Mouse (Mus musculus) intestine, embryonic 14.5 days (tissue): Measurements from ENCODE around the gene Ifih1. TPM values are rescaled to one million over a fixed set of nuclear protein-coding genes. Genes with fewer than 3 reads are reported as not detected.

Source experiments
- ATAC-seq: fragments of 200-750 bp; cut with Nextera tagmentation; replicated peaks from 2 replicates; pipeline ENCODE4 v1.8.0; 2017; ENCODE audit warnings: low read depth, moderate number of reproducible peaks, moderate TSS enrichment, moderate library complexity; ENCODE audit not compliant: low FRiP score, low TSS enrichment
- DNase-seq: peaks from one replicate; pipeline ENCODE4 v3.0.0-alpha.2; 2018; ENCODE audit warnings: low spot score
- H3K27ac ChIP-seq: fragments of 300-500 bp; sonication (generic); 2 replicates; pipeline ENCODE4 v1.5.1; 2014; ENCODE audit warnings: low read depth, mild to moderate bottlenecking, control low read depth
- H3K27me3 ChIP-seq: fragments of 300-500 bp; sonication (generic); replicated peaks from 2 replicates; pipeline ENCODE4 v1.6.1; 2014; ENCODE audit warnings: low read length, control low read depth; ENCODE audit not compliant: control insufficient read depth, insufficient read depth
- H3K36me3 ChIP-seq: fragments of 300-500 bp; sonication (generic); 2 replicates; pipeline ENCODE4 v1.6.1; 2014; ENCODE audit warnings: low read length, control low read depth; ENCODE audit not compliant: control insufficient read depth, insufficient read depth
- H3K4me1 ChIP-seq: fragments of 300-500 bp; sonication (generic); replicated peaks from 2 replicates; pipeline ENCODE4 v1.6.1; 2014; ENCODE audit warnings: low read length, control low read depth, mixed read lengths; ENCODE audit not compliant: control insufficient read depth, insufficient read depth
- H3K4me2 ChIP-seq: fragments of 300-500 bp; sonication (generic); 2 replicates; pipeline ENCODE4 v1.6.1; 2014; ENCODE audit warnings: low read length
- H3K4me3 ChIP-seq: fragments of 300-500 bp; sonication (generic); 2 replicates; pipeline ENCODE4 v1.5.1; 2014; ENCODE audit warnings: low read depth, low read length, control low read depth, mixed read lengths
- H3K9ac ChIP-seq: fragments of 300-500 bp; sonication (generic); 2 replicates; pipeline ENCODE4 v1.6.1; 2014; ENCODE audit warnings: mild to moderate bottlenecking, low read length
- H3K9me3 ChIP-seq: fragments of 300-500 bp; sonication (generic); 2 replicates; pipeline ENCODE4 v1.6.1; 2016; ENCODE audit warnings: low read length, control low read depth; ENCODE audit not compliant: control insufficient read depth
- WGBS: fragments of 180-500 bp; shearing (Covaris S2); extraction: QIAGEN DNeasy Blood & Tissue Kit; methylation state at CpG from one replicate; pipeline ENCODE4 v1.1.7; 2014; 5-methylcytosine and 5-hydroxymethylcytosine counted together
- polyA plus RNA-seq: library from polyadenylated mRNA; unstranded; fragments of >200 nt; fragmentation: Nextera tagmentation; extraction: Ambion mirVana; gene quantifications from 2 replicates; pipeline ENCODE4 v1.2.1, GENCODE M21; 2014

Gene Ifih1
- polyA plus RNA-seq: 5.5 and 6.9 TPM in 2 replicates

DNA sequence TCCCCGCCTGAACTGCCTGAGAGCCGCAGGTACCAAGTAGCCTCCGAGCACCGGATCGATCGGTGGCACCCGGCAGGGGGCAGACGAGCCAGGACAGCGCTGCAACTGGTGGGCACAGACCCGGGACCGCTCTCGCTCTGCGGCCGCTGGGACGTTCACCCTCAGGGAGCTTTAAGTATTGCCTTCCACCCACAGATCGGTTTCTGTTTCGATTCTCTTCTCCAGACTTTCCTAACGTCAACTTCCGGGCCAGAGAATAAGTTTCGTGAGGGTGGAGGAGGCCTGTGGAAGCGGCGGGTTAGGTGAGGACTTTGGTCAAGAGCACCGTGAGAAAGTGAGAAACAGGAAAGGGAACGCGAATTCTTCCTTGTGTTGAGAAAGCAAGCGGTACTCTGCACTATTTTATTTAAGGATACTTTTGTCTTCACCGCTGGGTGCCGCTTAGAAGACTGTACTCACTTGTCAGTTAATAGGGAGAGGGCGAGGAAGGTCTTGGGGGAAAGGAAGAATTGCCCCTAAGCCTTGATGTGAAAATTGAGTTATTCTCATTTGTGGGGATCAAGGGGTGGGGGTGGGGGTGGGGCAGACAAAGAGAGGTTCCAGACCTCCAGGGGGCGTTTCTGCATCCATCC, at the start of gene Ifih1:
Gene Ifih1 (minus strand): TSS at position 242 of the 632 bp plus-strand sequence.
- no peaks in the 10 kb centered on the region for H3K27me3 ChIP-seq
- no peaks in the 10 kb centered on the region for H3K36me3 ChIP-seq
- peak within 1 kb of the TSS; percentile 54 for H3K4me3 ChIP-seq
- under 1% methylated on average over 30 of the region's 30 CpGs for WGBS
- peak within 1 kb of the TSS; percentile 29 for H3K9ac ChIP-seq
- peak within 1 kb of the TSS; percentile 59 for H3K4me2 ChIP-seq
- no peaks in the 10 kb centered on the region for H3K9me3 ChIP-seq
- DNase-seq: peak; percentile 84
- peaks cover 3% of the 10 kb centered on the region; the same call in 1 of the 2 replicates for H3K4me1 ChIP-seq
- H3K27ac ChIP-seq: peak within 1 kb of the TSS; percentile 64
- ATAC-seq: peak; percentile 83

DNA sequence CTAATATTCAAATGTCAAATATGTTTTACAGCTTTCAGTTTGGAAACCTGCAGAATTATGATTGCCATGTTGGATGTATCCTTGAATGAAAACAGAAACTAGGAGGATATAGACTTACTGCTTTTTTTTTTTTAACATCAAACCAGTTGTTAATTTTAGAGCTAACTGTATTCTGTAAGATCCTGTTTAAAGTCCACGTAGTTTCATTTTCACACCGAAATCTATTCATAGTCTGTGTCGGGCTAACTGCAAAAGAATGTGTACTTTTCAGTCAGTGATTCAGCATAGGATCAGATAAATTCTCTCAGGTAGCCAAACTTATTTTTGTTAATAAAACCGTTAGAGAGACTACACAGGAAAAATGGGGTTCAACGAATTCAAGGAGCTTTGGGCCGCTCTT, 39.9 kb upstream of the Ifih1 start:
- H3K36me3 ChIP-seq: no peaks in the 10 kb centered on the region
- H3K4me2 ChIP-seq: no peak overlapping the region
- WGBS: 86% methylated on average over 6 of the region's 6 CpGs
- H3K4me1 ChIP-seq: no peaks in the 10 kb centered on the region
- H3K27ac ChIP-seq: no peak overlapping the region
- no peak for ATAC-seq
- no peak overlapping the region for H3K4me3 ChIP-seq
- H3K27me3 ChIP-seq: no peaks in the 10 kb centered on the region
- H3K9ac ChIP-seq: no peak overlapping the region
- no peak for DNase-seq
- H3K9me3 ChIP-seq: no peaks in the 10 kb centered on the region

DNA sequence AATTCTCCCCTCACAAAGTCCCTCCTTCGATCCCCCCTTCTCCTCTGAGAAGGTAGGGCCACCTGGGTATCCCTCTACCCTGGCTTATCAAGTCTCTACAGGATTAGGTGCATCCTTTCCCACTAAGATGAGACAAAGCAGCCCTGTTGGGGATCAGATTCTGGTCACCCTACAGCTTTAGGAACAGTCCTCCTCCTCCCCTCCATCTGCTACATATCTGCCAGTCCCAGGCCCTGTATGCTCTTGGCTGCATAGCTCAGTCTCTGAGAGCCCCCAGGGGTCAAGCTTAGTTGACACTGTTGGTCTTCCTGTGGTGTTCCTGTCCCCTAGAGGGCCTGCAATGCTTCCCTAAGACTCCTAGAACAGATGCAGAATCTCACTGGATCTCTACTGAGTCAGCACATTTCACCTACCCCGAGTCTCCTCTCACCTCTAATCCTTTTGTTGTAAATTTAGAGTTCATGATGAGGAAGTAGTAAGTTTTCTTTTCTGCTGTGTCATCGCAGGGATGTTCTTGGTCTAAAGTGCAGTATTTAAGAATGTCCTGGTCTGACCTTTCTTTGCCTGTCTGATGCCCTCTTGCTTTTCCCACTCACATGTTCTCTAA, 39.0 kb upstream of the Ifih1 start:
- Histone ChIP-seq H3K4me2 (no peak overlapping the region), H3K27ac (no peak overlapping the region), H3K9me3 (no peaks in the 10 kb centered on the region), H3K4me3 (no peak overlapping the region), H3K4me1 (no peaks in the 10 kb centered on the region), H3K36me3 (no peaks in the 10 kb centered on the region), H3K9ac (no peak overlapping the region), H3K27me3 (no peaks in the 10 kb centered on the region)
- no peak for ATAC-seq
- DNase-seq: no peak
- WGBS: 46% methylated on average over 3 of the region's 3 CpGs

DNA sequence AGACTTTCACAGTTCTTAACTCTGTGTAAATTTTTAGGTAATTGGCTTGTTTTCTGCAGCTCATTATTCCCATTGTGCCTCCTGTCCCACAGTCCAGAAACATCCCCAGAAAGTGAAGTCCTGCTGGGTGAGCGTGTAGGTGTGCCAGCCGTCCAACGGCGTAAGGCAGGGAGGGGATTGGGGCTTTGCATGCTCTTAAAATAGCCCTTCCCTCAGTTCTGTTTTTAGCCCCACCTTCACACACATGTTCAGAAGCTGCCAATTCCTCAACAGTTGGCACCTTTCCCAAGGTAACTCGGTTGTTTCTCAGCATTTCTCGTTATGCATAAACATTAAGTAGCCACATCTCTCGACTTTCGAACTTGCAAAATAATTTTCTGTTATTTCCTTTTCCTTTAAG, 35.6 kb upstream of the Ifih1 start:
- no peaks in the 10 kb centered on the region for H3K9me3 ChIP-seq
- WGBS: 87% methylated on average over 8 of the region's 8 CpGs

DNA sequence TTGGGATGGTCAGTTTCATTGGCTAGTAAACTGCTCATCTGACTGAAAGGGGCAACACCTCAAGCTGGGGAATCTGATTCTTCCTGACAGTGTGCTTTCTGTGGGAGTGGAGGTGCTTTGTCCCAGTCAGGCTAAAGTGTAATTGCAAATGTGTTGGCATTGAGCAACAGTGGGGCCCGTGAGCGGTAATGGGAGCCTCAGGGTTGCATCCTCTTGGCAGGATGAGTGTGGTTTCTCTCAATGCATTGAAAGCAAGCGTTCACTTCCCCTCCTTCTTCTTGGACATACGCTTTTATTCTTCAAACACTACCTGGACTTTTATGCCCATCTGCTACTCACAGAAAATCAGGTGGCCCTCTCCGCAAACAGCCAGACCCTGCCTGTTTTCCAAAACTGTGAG, 26.7 kb upstream of the Ifih1 start:
- no peak overlapping the region for H3K9ac ChIP-seq
- ATAC-seq (no peak), DNase-seq (no peak)
- no peak overlapping the region for H3K27ac ChIP-seq
- H3K36me3 ChIP-seq: no peaks in the 10 kb centered on the region
- no peaks in the 10 kb centered on the region for H3K9me3 ChIP-seq
- WGBS: 92% methylated on average over 5 of the region's 5 CpGs
- no peaks in the 10 kb centered on the region for H3K27me3 ChIP-seq
- H3K4me3 ChIP-seq: no peak overlapping the region
- H3K4me2 ChIP-seq: no peak overlapping the region
- no peaks in the 10 kb centered on the region for H3K4me1 ChIP-seq

More for the DNA sequence above, 35.6 kb upstream of the Ifih1 start:
- H3K4me1 ChIP-seq: no peaks in the 10 kb centered on the region
- DNase-seq (no peak), ATAC-seq (no peak)
- H3K4me3 ChIP-seq: no peak overlapping the region
- H3K36me3 ChIP-seq: no peaks in the 10 kb centered on the region
- no peak overlapping the region for H3K27ac ChIP-seq
- no peak overlapping the region for H3K9ac ChIP-seq
- H3K27me3 ChIP-seq: no peaks in the 10 kb centered on the region
- no peak overlapping the region for H3K4me2 ChIP-seq

DNA sequence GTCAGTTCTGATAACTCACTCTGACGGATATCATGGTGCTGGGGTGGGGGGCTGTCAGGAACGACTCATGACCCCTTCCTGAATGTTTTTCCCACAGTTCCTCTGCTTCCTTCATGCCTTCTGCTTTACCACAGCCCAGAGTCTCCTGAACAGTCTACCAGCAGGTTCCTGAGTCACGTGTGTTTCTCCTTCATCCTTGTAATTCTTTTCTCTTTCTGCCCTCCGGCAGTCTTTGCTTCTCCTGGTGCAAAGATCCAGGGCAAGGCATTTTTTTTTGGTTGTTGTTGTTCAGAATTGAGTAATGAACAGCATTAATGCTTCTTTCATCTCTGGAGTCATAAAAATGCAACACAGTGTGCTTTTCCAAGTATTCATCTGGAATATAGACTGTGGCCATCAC, 24.7 kb upstream of the Ifih1 start:
- WGBS: 81% methylated on average over 4 of the region's 4 CpGs
- H3K9ac ChIP-seq: no peak overlapping the region
- no peaks in the 10 kb centered on the region for H3K4me1 ChIP-seq
- H3K27ac ChIP-seq: no peak overlapping the region
- H3K9me3 ChIP-seq: no peaks in the 10 kb centered on the region
- DNase-seq (no peak), ATAC-seq (no peak)
- H3K36me3 ChIP-seq: no peaks in the 10 kb centered on the region
- H3K27me3 ChIP-seq: no peaks in the 10 kb centered on the region
- no peak overlapping the region for H3K4me2 ChIP-seq
- no peak overlapping the region for H3K4me3 ChIP-seq

DNA sequence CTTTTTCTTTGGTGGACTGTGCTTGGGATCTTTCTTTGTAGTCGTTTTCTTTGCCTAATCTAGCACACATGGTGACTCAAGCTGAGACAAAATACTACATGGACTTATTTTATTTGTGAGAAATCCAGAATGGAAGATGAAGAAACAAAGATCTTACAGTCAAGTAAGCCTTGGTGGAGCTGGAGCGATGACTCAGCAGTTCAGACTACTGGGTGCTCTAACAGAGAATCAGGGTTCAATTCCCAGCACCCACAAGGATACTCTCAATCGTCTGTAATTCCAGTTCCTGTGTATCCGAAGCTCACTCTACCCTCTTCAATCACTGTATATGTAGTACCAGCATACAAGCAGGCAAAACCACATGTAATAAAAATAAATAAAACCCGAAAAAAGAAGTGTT, 24.2 kb upstream of the Ifih1 start:
- WGBS: 85% methylated on average over 5 of the region's 5 CpGs

DNA sequence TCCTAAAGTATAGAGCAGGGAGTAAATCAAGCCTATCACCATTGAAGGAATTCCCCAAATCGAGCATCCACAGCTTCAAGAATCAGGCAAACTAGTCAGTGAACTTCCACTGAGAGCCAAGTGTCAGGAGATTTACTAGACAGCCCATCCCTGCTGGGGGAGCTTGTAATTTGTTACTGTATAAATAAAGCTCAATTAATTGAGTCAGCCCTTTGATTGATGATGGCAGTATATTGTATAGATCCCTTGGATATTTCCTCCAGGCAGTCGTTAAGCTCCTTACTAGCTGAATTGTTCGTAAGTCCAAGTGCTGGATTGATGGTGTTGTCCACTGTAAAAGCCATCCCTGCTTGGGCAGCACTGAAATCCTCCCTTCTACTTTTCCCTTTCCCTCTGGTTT, 23.8 kb upstream of the Ifih1 start:
- no peak for DNase-seq

More for the DNA sequence above, 24.2 kb upstream of the Ifih1 start:
- H3K4me3 ChIP-seq: no peak overlapping the region
- DNase-seq: no peak
- no peak overlapping the region for H3K4me2 ChIP-seq
- H3K9ac ChIP-seq: no peak overlapping the region
- no peaks in the 10 kb centered on the region for H3K9me3 ChIP-seq
- ATAC-seq: no peak
- H3K4me1 ChIP-seq: no peaks in the 10 kb centered on the region
- no peaks in the 10 kb centered on the region for H3K36me3 ChIP-seq
- H3K27me3 ChIP-seq: no peaks in the 10 kb centered on the region
- no peak overlapping the region for H3K27ac ChIP-seq

DNA sequence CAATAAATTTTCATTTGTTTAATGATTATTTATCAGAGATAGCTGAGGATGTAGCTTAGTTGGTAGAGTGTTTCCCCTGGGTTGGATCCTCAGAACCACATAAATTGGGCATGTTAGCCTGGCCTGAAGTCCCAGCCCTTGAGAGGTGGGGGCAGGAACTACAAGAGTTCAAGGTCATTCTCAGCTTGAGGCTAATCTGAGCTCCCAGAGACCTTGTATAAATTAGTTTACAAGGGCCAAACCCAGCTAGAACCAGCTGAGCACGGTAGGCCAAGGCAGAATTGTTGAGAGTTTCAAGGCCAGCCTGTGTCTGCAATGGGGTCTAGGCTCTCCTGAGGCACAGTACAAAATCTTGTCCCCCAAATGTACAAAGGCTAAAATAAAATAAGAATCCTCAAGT, 19.5 kb upstream of the Ifih1 start:
- Histone ChIP-seq H3K36me3 (no peaks in the 10 kb centered on the region), H3K27me3 (no peaks in the 10 kb centered on the region; the same call in 1 of the 2 replicates), H3K4me2 (no peak overlapping the region), H3K9me3 (no peaks in the 10 kb centered on the region), H3K27ac (no peak overlapping the region), H3K4me3 (no peak overlapping the region), H3K4me1 (no peaks in the 10 kb centered on the region), H3K9ac (no peak overlapping the region)
- 32% methylated on average over 1 of the region's 1 CpGs for WGBS
- DNase-seq (no peak), ATAC-seq (no peak)

More for the DNA sequence above, 23.8 kb upstream of the Ifih1 start:
- no peaks in the 10 kb centered on the region for H3K36me3 ChIP-seq
- no peak for ATAC-seq
- no peaks in the 10 kb centered on the region for H3K4me1 ChIP-seq
- no peak overlapping the region for H3K4me3 ChIP-seq
- H3K27me3 ChIP-seq: no peaks in the 10 kb centered on the region
- no peaks in the 10 kb centered on the region for H3K9me3 ChIP-seq
- 55% methylated on average over 3 of the region's 3 CpGs for WGBS
- no peak overlapping the region for H3K9ac ChIP-seq
- H3K27ac ChIP-seq: no peak overlapping the region
- H3K4me2 ChIP-seq: no peak overlapping the region
